Mouse (Mus musculus) heart, embryonic 11.5 days (tissue): ENCODE results near the gene Zfp91. TPM values are rescaled to one million over a fixed set of nuclear protein-coding genes. Genes with fewer than 3 reads are reported as not detected.

Experiments
- ATAC-seq: fragments of 200-750 bp; cut with Nextera tagmentation; replicated peaks from 2 replicates; pipeline ENCODE4 v1.8.0; 2017; ENCODE audit warnings: moderate library complexity; ENCODE audit not compliant: insufficient number of reproducible peaks, low FRiP score, low TSS enrichment
- H3K27ac ChIP-seq: fragments of 300-500 bp; sonication (generic); 2 replicates; pipeline ENCODE4 v1.5.1; 2014; ENCODE audit warnings: mild to moderate bottlenecking, low read depth, low read length
- H3K27me3 ChIP-seq: fragments of 300-500 bp; sonication (generic); 2 replicates; pipeline ENCODE4 v1.6.1; 2014; ENCODE audit warnings: mild to moderate bottlenecking, low read length, mixed read lengths; ENCODE audit not compliant: control insufficient read depth, insufficient read depth
- H3K36me3 ChIP-seq: fragments of 300-500 bp; sonication (generic); 2 replicates; pipeline ENCODE4 v1.6.1; 2014; ENCODE audit warnings: mild to moderate bottlenecking, low read length, moderate library complexity, mixed read lengths; ENCODE audit not compliant: control insufficient read depth, insufficient read depth
- H3K4me1 ChIP-seq: fragments of 300-500 bp; sonication (generic); 2 replicates; pipeline ENCODE4 v1.6.1; 2014; ENCODE audit warnings: low read length; ENCODE audit not compliant: control insufficient read depth, insufficient read depth
- H3K4me2 ChIP-seq: fragments of 300-500 bp; sonication (generic); 2 replicates; pipeline ENCODE4 v1.6.1; 2014; ENCODE audit warnings: mild to moderate bottlenecking, moderate library complexity
- H3K4me3 ChIP-seq: fragments of 300-500 bp; sonication (generic); 2 replicates; pipeline ENCODE4 v1.5.1; 2014; ENCODE audit warnings: low read depth, low read length
- H3K9ac ChIP-seq: fragments of 300-500 bp; sonication (generic); 2 replicates; pipeline ENCODE4 v1.6.1; 2014; ENCODE audit warnings: mild to moderate bottlenecking, low read depth, low read length, moderate library complexity
- H3K9me3 ChIP-seq: fragments of 300-500 bp; sonication (generic); replicated peaks from 2 replicates; pipeline ENCODE4 v1.6.1; 2016; ENCODE audit warnings: low read length; ENCODE audit not compliant: control insufficient read depth
- WGBS: fragments of 180-500 bp; shearing (Covaris S2); extraction: QIAGEN DNeasy Blood & Tissue Kit; methylation state at CpG from one replicate; pipeline ENCODE4 v1.1.7; 2014; ENCODE audit not compliant: insufficient replicate concordance; 5-methylcytosine and 5-hydroxymethylcytosine counted together
- polyA plus RNA-seq: library from polyadenylated mRNA; unstranded; fragments of >200 nt; fragmentation: Nextera tagmentation; extraction: Ambion mirVana; gene quantifications from 2 replicates; pipeline ENCODE4 v1.2.1, GENCODE M21; 2014

Zfp91 gene
- polyA plus RNA-seq, 1 experiment from 2014 or later: 9.3 TPM

DNA sequence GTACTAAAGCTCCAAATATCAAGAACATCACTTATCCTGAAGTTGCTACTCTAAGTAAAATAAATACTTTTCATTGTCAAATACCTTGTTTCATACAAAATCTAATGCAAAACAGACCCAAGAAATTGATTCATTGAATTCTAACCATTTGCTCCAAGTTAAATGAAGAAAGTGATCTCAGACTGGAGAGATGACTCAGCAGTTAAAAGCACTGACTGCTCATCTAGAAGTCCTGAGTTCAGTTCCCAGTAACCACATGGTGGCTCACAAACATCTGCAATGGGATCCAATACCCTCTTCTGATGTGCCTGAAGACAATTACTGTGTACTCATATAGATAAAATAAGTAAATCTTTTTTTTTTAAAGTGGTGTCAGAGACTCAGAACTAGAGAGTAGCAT is 15.5 kb downstream of the Zfp91 start:
- H3K27ac ChIP-seq: no peak overlapping the region
- H3K4me1 ChIP-seq: no peaks in the 10 kb centered on the region
- no peak overlapping the region for H3K9ac ChIP-seq
- H3K4me3 ChIP-seq: no peak overlapping the region
- no peaks in the 10 kb centered on the region for H3K9me3 ChIP-seq
- no peaks in the 10 kb centered on the region for H3K27me3 ChIP-seq
- H3K4me2 ChIP-seq: no peak overlapping the region
- no peak for ATAC-seq
- H3K36me3 ChIP-seq: peaks cover 3% of the 10 kb centered on the region; the same call in 1 of the 2 replicates

DNA sequence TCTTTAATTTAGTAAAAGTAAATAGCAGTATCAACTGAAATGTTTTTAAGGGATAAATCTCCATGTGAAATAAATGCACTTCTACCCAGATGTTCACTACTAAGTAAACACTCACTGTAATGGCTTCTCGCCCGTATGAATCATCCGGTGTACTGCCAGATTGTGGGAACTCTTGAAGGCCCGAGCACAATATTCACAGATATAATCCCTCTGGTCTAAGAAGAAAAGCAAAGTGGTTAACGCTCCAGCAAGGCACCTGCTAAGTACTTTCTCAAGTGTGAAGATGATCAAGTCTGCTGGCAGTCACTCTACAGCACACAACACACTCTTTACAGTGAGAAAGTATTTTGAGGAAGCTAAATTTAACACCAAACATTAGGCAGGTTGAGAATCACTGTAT is 25.0 kb downstream of the Zfp91 start:
- Histone ChIP-seq H3K27me3 (no peaks in the 10 kb centered on the region), H3K9me3 (no peaks in the 10 kb centered on the region), H3K36me3 (peaks cover 17% of the 10 kb centered on the region), H3K27ac (no peak overlapping the region), H3K4me3 (no peak overlapping the region), H3K4me2 (no peak overlapping the region), H3K9ac (no peak overlapping the region), H3K4me1 (no peaks in the 10 kb centered on the region)
- WGBS: 89% methylated on average over 5 of the region's 5 CpGs
- ATAC-seq: no peak

DNA sequence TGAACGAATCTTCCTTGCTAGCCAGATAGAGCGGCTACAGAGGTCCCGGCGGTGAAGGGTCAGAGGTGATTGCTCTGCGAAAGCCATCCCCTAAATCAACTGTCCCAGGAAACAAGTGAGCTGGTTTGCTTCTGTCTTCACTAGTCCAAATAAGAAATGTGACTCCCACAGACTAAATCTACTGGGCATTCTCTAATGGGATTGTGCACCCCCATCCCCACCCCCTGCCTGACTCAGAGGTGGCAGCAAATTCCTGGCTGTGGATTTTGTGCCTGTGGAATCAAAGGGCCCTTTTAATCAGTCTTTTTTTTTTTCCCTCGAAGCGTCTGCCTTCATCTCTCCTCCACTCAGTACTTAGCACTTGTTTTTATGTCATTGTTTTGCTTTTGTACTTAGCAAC is 30.6 kb downstream of the Zfp91 start, which contains the start of gene Cntf:
Gene Cntf (minus strand): TSS at position 325 of the 400 bp plus-strand sequence.
- ATAC-seq: no peak
- 76% methylated on average over 7 of the region's 7 CpGs for WGBS

DNA sequence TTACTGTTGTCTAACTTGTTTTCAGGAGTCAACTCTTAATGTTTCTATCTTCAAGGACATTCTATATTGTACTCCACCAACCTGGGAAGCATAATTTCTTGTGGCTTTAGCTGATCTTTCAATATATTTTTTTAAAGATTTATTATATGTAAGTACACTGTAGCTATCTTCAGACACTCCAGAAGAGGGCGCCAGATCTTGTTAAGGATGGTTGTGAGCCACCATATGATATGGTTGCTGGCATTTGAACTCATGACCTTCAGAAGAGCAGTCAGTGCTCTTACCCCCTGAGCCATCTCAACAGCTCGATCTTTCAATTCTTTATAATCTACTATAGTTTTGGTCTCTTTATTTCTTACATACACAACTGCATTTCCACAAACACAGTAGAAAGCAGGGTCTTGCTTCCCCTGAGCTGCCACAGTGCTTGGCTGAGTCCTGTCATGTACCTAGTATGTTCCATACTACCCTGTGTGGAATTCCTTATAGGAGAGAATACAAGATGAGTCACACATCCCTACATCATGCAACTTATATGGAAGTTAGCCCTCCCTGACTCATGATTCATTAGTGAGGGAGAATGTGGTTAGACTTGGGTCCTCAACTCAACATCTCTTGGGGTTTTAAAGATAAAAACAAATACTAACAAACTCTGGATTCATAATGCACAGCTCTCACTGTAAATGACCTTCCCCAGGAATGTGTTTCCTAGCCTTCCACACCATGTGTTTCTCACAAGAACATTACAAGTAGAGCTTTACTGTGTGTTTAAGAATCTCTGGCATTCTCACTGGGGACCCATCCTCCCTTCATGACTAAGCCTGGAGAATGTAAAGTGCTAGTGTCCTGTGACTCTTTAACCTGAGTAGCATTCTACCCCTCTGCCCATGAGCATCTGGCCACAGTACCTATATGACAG is 33.5 kb downstream of the Zfp91 start:
- ATAC-seq: no peak
- Histone ChIP-seq H3K27ac (no peak overlapping the region), H3K36me3 (peaks cover 13% of the 10 kb centered on the region), H3K4me2 (no peak overlapping the region), H3K4me1 (no peaks in the 10 kb centered on the region), H3K9ac (no peak overlapping the region), H3K9me3 (no peaks in the 10 kb centered on the region), H3K4me3 (no peak overlapping the region), H3K27me3 (no peaks in the 10 kb centered on the region)
- WGBS: 49% methylated on average over 2 of the region's 2 CpGs

More for the DNA sequence above, 30.6 kb downstream of the Zfp91 start, which contains the start of gene Cntf:
- no peak within 1 kb of the TSS for H3K9ac ChIP-seq
- no peaks in the 10 kb centered on the region for H3K27me3 ChIP-seq
- H3K27ac ChIP-seq: no peak within 1 kb of the TSS
- H3K4me3 ChIP-seq: no peak within 1 kb of the TSS
- no peaks in the 10 kb centered on the region for H3K4me1 ChIP-seq
- H3K4me2 ChIP-seq: no peak within 1 kb of the TSS
- peaks cover 24% of the 10 kb centered on the region for H3K36me3 ChIP-seq
- no peaks in the 10 kb centered on the region for H3K9me3 ChIP-seq

DNA sequence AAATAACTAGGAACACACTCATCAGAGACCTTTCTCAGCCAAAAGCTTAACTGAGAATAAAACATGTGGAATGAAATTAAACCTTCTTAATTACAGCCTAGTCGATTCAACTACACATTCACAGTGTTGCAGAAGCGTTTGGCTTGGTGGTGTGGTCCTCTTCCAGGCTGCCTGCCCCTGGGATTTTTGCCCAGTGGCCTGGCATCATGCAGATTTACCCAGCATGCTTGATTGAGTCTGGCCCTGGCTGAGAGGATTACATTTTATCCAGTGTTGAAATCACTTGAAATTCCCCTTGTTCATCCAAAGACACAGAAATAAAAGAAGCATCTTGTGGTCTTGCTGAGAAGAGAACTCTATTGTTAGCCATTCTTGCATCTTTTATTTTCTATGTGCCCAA is 36.3 kb downstream of the Zfp91 start:
- WGBS: 74% methylated on average over 2 of the region's 2 CpGs
- ATAC-seq: no peak
- Histone ChIP-seq H3K4me3 (no peak overlapping the region), H3K36me3 (peaks cover 8% of the 10 kb centered on the region), H3K4me1 (no peaks in the 10 kb centered on the region), H3K27ac (no peak overlapping the region), H3K9ac (no peak overlapping the region), H3K9me3 (no peaks in the 10 kb centered on the region), H3K4me2 (no peak overlapping the region), H3K27me3 (no peaks in the 10 kb centered on the region)

DNA sequence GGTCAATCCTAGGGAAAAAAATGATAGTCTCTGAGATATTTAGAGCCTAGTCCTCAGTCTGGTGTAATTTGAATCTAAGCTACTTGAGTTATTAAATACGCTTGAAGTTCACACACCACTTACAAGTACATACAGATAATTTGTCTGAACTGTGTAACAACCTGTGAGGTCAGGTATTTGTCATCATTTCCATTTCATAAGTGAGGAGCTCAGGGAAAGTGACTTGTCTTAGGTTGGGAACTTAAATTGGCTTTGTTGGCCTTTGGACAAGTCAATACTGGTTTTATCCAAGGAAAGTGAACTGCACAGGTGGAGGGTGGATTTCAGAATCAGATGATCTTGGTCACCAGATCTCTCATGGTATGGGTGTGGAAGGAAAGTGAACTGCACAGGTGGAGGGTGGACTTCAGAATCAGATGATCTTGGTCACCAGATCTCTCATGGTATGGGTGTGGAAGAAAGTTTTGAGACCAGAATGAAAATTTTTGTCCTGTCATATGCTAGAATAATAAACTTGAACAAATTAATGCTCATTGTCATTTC is 36.9 kb downstream of the Zfp91 start:
- Histone ChIP-seq H3K36me3 (peaks cover 8% of the 10 kb centered on the region), H3K9ac (no peak overlapping the region), H3K9me3 (no peaks in the 10 kb centered on the region), H3K4me2 (no peak overlapping the region), H3K4me1 (no peaks in the 10 kb centered on the region), H3K4me3 (no peak overlapping the region), H3K27me3 (no peaks in the 10 kb centered on the region), H3K27ac (no peak overlapping the region)
- WGBS: 87% methylated on average over 1 of the region's 1 CpGs
- ATAC-seq: no peak

DNA sequence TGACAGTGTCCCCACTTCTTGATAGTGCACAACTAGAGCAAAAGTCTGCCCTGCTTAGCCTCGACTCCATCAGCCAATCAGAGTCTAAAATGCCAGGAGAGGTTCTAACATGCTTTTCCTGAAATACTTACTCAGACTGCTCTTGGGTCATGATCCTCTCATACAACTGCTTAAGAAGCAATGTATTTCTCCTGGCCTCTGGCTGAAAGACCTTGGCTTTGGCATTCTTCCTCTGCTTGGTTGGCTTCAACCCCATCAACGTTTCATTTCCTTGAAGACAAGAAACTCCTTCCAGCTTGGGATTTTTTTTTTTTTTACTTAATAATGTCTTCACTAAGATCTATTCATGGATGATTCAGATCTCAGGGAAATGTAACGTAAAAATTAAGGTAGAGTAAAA is 39.6 kb downstream of the Zfp91 start:
- no peak overlapping the region for H3K9ac ChIP-seq
- no peak overlapping the region for H3K27ac ChIP-seq
- no peak overlapping the region for H3K4me3 ChIP-seq
- ATAC-seq: no peak
- no peak overlapping the region for H3K4me2 ChIP-seq
- no peaks in the 10 kb centered on the region for H3K4me1 ChIP-seq
- no peaks in the 10 kb centered on the region for H3K9me3 ChIP-seq
- WGBS: 73% methylated on average over 3 of the region's 3 CpGs
- no peaks in the 10 kb centered on the region for H3K36me3 ChIP-seq
- no peaks in the 10 kb centered on the region for H3K27me3 ChIP-seq

DNA sequence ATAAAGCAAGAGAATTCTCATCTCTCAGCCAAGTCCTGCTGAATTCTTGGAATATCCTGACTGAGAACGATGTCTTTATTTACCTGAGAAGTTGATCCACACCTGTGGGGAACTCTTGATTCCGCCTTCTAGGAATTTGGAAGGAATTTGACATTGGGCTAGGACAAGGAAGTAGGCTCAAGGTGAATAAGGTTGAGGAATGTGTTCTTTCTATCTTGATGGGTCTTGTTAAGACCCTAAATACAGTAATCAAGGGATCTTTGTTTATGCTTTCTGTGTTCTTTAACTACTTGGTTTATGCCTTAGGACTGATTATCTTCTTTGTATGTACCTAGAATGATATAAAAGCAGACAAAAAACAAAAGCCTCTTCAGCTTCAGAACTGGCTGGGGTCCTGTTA is 64.0 kb downstream of the Zfp91 start:
- no peak for ATAC-seq
- Histone ChIP-seq H3K27me3 (no peaks in the 10 kb centered on the region), H3K9me3 (no peaks in the 10 kb centered on the region), H3K27ac (no peak overlapping the region), H3K4me2 (no peak overlapping the region), H3K4me1 (no peaks in the 10 kb centered on the region), H3K36me3 (no peaks in the 10 kb centered on the region), H3K4me3 (no peak overlapping the region), H3K9ac (no peak overlapping the region)
- 73% methylated on average over 2 of the region's 2 CpGs for WGBS

DNA sequence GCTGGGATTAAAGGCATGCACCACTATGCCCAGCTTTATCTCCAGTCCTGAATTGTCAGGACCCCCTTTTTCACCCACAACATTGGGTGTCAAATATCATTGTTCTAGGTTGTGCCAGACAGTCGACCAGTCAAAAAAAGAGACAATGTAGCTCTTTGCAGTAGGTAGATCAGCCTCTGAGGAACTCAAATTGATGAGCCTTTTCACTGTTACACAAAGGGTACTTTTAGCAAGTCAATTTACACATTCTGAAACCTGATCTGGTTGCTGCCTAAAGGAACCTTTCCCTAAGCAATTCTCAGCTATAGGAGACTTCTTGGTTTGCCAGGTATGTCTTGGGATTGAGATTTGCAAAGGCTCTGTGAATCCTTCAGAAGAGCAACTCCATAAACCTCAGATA is 64.9 kb downstream of the Zfp91 start:
- Histone ChIP-seq H3K27ac (no peak overlapping the region), H3K36me3 (no peaks in the 10 kb centered on the region), H3K4me2 (no peak overlapping the region), H3K4me3 (no peak overlapping the region), H3K9me3 (no peaks in the 10 kb centered on the region), H3K4me1 (no peaks in the 10 kb centered on the region), H3K27me3 (no peaks in the 10 kb centered on the region), H3K9ac (no peak overlapping the region)
- ATAC-seq: no peak
- 49% methylated on average over 1 of the region's 1 CpGs for WGBS
